In the genomic region with DNA sequence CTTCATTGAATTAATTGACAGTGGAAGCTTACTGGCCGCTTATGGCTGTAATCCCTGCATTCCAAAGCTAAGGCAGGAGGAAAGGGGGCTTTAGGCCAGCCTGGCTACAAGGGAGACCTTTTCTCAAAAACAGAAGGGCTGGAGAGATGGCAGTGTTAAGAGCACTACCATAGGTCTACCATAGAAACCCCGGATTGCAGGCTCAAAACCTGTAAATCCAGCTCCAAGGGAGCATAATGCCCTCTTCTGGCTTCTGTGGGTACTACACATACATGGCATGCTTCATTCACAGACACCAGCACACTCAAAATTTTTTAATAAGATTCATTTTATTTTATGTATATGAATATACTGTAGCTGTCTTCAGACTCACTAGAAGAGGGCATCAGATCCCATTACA, we compare ENCODE assay signal across 8 mouse cellular contexts. TPM values are rescaled to one million over a fixed set of nuclear protein-coding genes. Genes with fewer than 3 reads are reported as not detected.
A peak's percentile ranks its signal among the peaks of the same experiment; 100 is the strongest.
DNase-seq lines count a peak whose midpoint lies in the region; ATAC-seq lines count a peak whose summit lies in the region.

No protein-coding gene starts in this region.

- no peak overlapping the region for H3K4me3 ChIP-seq in heart, embryonic 12.5 days

- no peak overlapping the region for H3K9ac ChIP-seq in heart, embryonic 12.5 days

- WGBS in heart, embryonic 12.5 days, result 37% methylated on average over 2 of the region's 2 CpGs

- DNase-seq in heart, adult 11 months, result peak; percentile 90
- DNase-seq in A20 (ENCODE audit: low read depth, low spot score), result peak; percentile 80
- DNase-seq in adrenal gland, adult 2 months, result peak; percentile 63
- peak; percentile 62 for DNase-seq in embryo, embryonic 9.5 days (ENCODE audit: extremely low spot score)
- DNase-seq in kidney, postnatal 25 days, result peak; percentile 56 to 84
- DNase-seq in lung, postnatal 36 days, result peak; percentile 91
- DNase-seq in spleen, postnatal 4 days (ENCODE audit: low spot score in 2 of 2), result peak; percentile 71 to 87

- H3K27me3 ChIP-seq in heart, embryonic 12.5 days (replicated peaks), result no peaks in the 10 kb centered on the region

- no peak for ATAC-seq in heart, embryonic 12.5 days (ENCODE audit: insufficient number of reproducible peaks, low FRiP score)

- H3K27ac ChIP-seq in heart, embryonic 12.5 days (ENCODE audit: poor library complexity, severe bottlenecking), result no peak overlapping the region

- no peaks in the 10 kb centered on the region for H3K9me3 ChIP-seq in heart, embryonic 12.5 days (replicated peaks)

- H3K4me1 ChIP-seq in heart, embryonic 12.5 days (replicated peaks), result peaks cover 37% of the 10 kb centered on the region

- H3K36me3 ChIP-seq in heart, embryonic 12.5 days, result peaks cover 36% of the 10 kb centered on the region

- no peak overlapping the region for H3K4me2 ChIP-seq in heart, embryonic 12.5 days

RNA-seq across cellular contexts. Expression of a gene that starts 4.6 kb away (rescaled TPM):
- polyA plus RNA-seq in heart, embryonic 12.5 days (2016; fragmentation: Nextera tagmentation; extraction: Ambion mirVana), result 37.2 and 38.4 TPM in 2 replicates
- total RNA-seq in adrenal gland, adult 2 months (2021), result 10 to 100 TPM; 70.8 to 78.3 TPM
- 26.8 and 30.8 TPM in 2 replicates for polyA plus RNA-seq in adrenal gland, adult 2 months (2012; rRNA removed)

RNA-seq across cellular contexts. Expression of a gene that starts 23.5 kb away (rescaled TPM):
- 34.2 and 38.2 TPM in 2 replicates for polyA plus RNA-seq in heart, embryonic 12.5 days (2016; fragmentation: Nextera tagmentation; extraction: Ambion mirVana)
- 10 to 100 TPM; 77.9 to 95.3 TPM for total RNA-seq in adrenal gland, adult 2 months (2021)
- 52.4 and 79.9 TPM in 2 replicates for polyA plus RNA-seq in adrenal gland, adult 2 months (2012; rRNA removed)

RNA-seq across cellular contexts. Expression of a gene that starts 42.2 kb away (rescaled TPM):
- polyA plus RNA-seq in heart, embryonic 12.5 days (2016; fragmentation: Nextera tagmentation; extraction: Ambion mirVana), result 26.8 and 27.2 TPM in 2 replicates
- total RNA-seq in adrenal gland, adult 2 months (2021), result 10 to 100 TPM; 22.7 to 35.9 TPM
- 8.7 and 9.2 TPM in 2 replicates for polyA plus RNA-seq in adrenal gland, adult 2 months (2012; rRNA removed)

RNA-seq across cellular contexts. Expression of a gene that starts 59.4 kb away (rescaled TPM):
- polyA plus RNA-seq in heart, embryonic 12.5 days (2016; fragmentation: Nextera tagmentation; extraction: Ambion mirVana), result 6.5 and 7.7 TPM in 2 replicates
- 10 to 100 TPM in 1 of 2 experiments, 1 to 10 TPM in 1; 2.0 to 10.6 TPM for total RNA-seq in adrenal gland, adult 2 months (2021)
- polyA plus RNA-seq in adrenal gland, adult 2 months (2012; rRNA removed), result 9.6 and 14.0 TPM in 2 replicates
